Mouse (Mus musculus) CH12.LX (cell line): Measurements from ENCODE around the gene Gucy1b2. TPM values are rescaled to one million over a fixed set of nuclear protein-coding genes. Genes with fewer than 3 reads are reported as not detected.

ENCODE experiments used
- DNase-seq: peaks from one replicate; pipeline ENCODE4 v3.0.0-alpha.2; 2013; ENCODE audit errors: extremely low read depth
- H3K27ac ChIP-seq: 2 replicates; pipeline ENCODE4 v1.5.1; 2012; ENCODE audit warnings: low read depth, mild to moderate bottlenecking, control low read depth, moderate library complexity; ENCODE audit not compliant: insufficient read depth
- H3K27me3 ChIP-seq: replicated peaks from 2 replicates; pipeline ENCODE3; 2012; ENCODE audit warnings: inconsistent platforms
- H3K36me3 ChIP-seq, 2 experiments: replicated peaks in 1 of 2; 2 replicates each; pipeline versions ENCODE3 to v1.6.1; 2012; ENCODE audit warnings: inconsistent platforms in 1 of 2, low read length in 1 of 2, mild to moderate bottlenecking in 1 of 2, mixed read lengths in 1 of 2, moderate library complexity in 1 of 2; ENCODE audit not compliant: control insufficient read depth in 1 of 2, insufficient read depth in 1 of 2
- H3K4me1 ChIP-seq, 2 experiments: 2 replicates each; pipeline ENCODE4 v1.6.1; 2012; ENCODE audit warnings: inconsistent platforms in 1 of 2, moderate library complexity in 1 of 2; ENCODE audit not compliant: insufficient read depth in 2 of 2, control insufficient read depth in 1 of 2
- H3K4me2 ChIP-seq: 2 replicates; pipeline ENCODE4 v1.6.1; 2012; ENCODE audit warnings: low read depth, mild to moderate bottlenecking, control low read depth; ENCODE audit not compliant: poor library complexity, insufficient read depth, severe bottlenecking
- H3K4me3 ChIP-seq, 3 experiments: fragments of 150-350 bp in 1 of 3; sonication (generic) in 1 of 3; replicated peaks in 1 of 3; 2 replicates each; pipeline versions ENCODE3 to v1.5.1; 2011 to 2012; ENCODE audit warnings: low read depth in 2 of 3, low read length in 2 of 3, mild to moderate bottlenecking in 2 of 3, moderate library complexity in 2 of 3, control low read depth in 1 of 3, improper control_type of control experiment in 1 of 3, inconsistent platforms in 1 of 3, mixed read lengths in 1 of 3; ENCODE audit not compliant: poor library complexity in 1 of 3
- H3K79me2 ChIP-seq: replicated peaks from 2 replicates; pipeline ENCODE4 v1.6.1; 2012; ENCODE audit warnings: mild to moderate bottlenecking, moderate library complexity; ENCODE audit not compliant: control insufficient read depth, poor library complexity, insufficient read depth, severe bottlenecking; ENCODE audit errors: extremely low read depth
- H3K9ac ChIP-seq: 2 replicates; pipeline ENCODE4 v1.6.1; 2012; ENCODE audit warnings: low read depth, mild to moderate bottlenecking, control low read depth, moderate library complexity; ENCODE audit not compliant: insufficient read depth
- H3K9me3 ChIP-seq: replicated peaks from 2 replicates; pipeline ENCODE3; 2012; ENCODE audit warnings: low read length, inconsistent platforms, mixed read lengths
- CHD1 ChIP-seq: IDR thresholded peaks from 2 replicates; pipeline ENCODE4 v1.6.1; 2012; ENCODE audit warnings: low read depth, low read length, improper control_type of control experiment, inconsistent platforms
- CHD2 ChIP-seq: IDR thresholded peaks from 2 replicates; pipeline ENCODE4 v1.6.1; 2011; ENCODE audit warnings: low read length, improper control_type of control experiment
- ELF1 ChIP-seq: IDR thresholded peaks from 2 replicates; pipeline ENCODE4 v1.6.1; 2014; ENCODE audit warnings: low read depth, mild to moderate bottlenecking, inconsistent platforms, low read length, improper control_type of control experiment
- EP300 ChIP-seq: IDR thresholded peaks from 2 replicates; pipeline ENCODE4 v1.6.1; 2011; ENCODE audit warnings: low read length, improper control_type of control experiment
- ETS1 ChIP-seq: conservative IDR thresholded peaks from 2 replicates; pipeline ENCODE4 v1.6.1; 2012; ENCODE audit warnings: low read depth, mild to moderate bottlenecking, inconsistent platforms, low read length, improper control_type of control experiment, moderate library complexity
- IRF4 ChIP-seq: IDR thresholded peaks from 2 replicates; pipeline ENCODE4 v1.6.1; 2014; ENCODE audit warnings: low read depth, mild to moderate bottlenecking, inconsistent platforms, low read length, improper control_type of control experiment
- JUN ChIP-seq: IDR thresholded peaks from 2 replicates; pipeline ENCODE4 v1.6.1; 2011; ENCODE audit warnings: low read depth, mild to moderate bottlenecking, low read length, improper control_type of control experiment, moderate library complexity; ENCODE audit not compliant: insufficient read depth
- JUND ChIP-seq: conservative IDR thresholded peaks from 2 replicates; pipeline ENCODE4 v1.6.1; 2011; ENCODE audit warnings: low read depth, low read length, improper control_type of control experiment
- MAX ChIP-seq: IDR thresholded peaks from 2 replicates; pipeline ENCODE4 v1.6.1; 2011; ENCODE audit warnings: low read length, improper control_type of control experiment
- MAZ ChIP-seq: IDR thresholded peaks from 2 replicates; pipeline ENCODE4 v1.6.1; 2012; ENCODE audit warnings: low read depth, mild to moderate bottlenecking, inconsistent platforms, low read length, improper control_type of control experiment, moderate library complexity
- POLR2A ChIP-seq: IDR thresholded peaks from 2 replicates; pipeline ENCODE4 v1.6.1; 2011; ENCODE audit warnings: low read depth, mild to moderate bottlenecking, improper control_type of control experiment, low read length
- RCOR1 ChIP-seq: conservative IDR thresholded peaks from 2 replicates; pipeline ENCODE4 v1.6.1; 2012; ENCODE audit warnings: low read depth, mild to moderate bottlenecking, inconsistent platforms, low read length, improper control_type of control experiment
- SIN3A ChIP-seq: IDR thresholded peaks from 2 replicates; pipeline ENCODE4 v1.6.1; 2012; ENCODE audit warnings: low read length, improper control_type of control experiment, inconsistent platforms
- SMC3 ChIP-seq: IDR thresholded peaks from 2 replicates; pipeline ENCODE4 v1.6.1; 2011; ENCODE audit warnings: low read depth, low read length, improper control_type of control experiment
- TCF12 ChIP-seq: IDR thresholded peaks from 2 replicates; pipeline ENCODE4 v1.6.1; 2014; ENCODE audit warnings: low read depth, mild to moderate bottlenecking, inconsistent platforms, low read length, improper control_type of control experiment
- USF1 ChIP-seq: IDR thresholded peaks from 2 replicates; pipeline ENCODE4 v1.6.1; 2014; ENCODE audit warnings: low read depth, mild to moderate bottlenecking, inconsistent platforms, low read length, improper control_type of control experiment
- ZMIZ1 ChIP-seq: IDR thresholded peaks from 2 replicates; pipeline ENCODE4 v1.6.1; 2012; ENCODE audit warnings: low read depth, mild to moderate bottlenecking, inconsistent platforms, low read length, improper control_type of control experiment
- ZNF384 ChIP-seq: IDR thresholded peaks from 2 replicates; pipeline ENCODE4 v1.6.1; 2012; ENCODE audit warnings: low read depth, low read length, improper control_type of control experiment, inconsistent platforms
- dilution Hi-C: fragments of 300-500 bp; cut with MboI; formaldehyde crosslinking; loops from 2 replicates; pipeline ENCODE4 v1.14.3; 2020; ENCODE audit warnings: low sequenced_read_pairs; ENCODE audit not compliant: extremely low pct_unique_long_range_greater_than_20kb, extremely low pct_ligation_motif_present
- in situ Hi-C: fragments of 300-500 bp; cut with MboI; formaldehyde crosslinking; loops from 3 replicates; pipeline ENCODE4 v1.14.3; 2019; ENCODE audit warnings: low sequenced_read_pairs, low pct_ligation_motif_present, low pct_unique_long_range_greater_than_20kb, mixed read lengths
- polyA plus RNA-seq: library from polyadenylated mRNA; unstranded; fragments of >175 nt; gene quantifications from 2 replicates; pipeline ENCODE4 v1.2.1, GENCODE M21; 2012; ENCODE audit warnings: low read depth; ENCODE audit not compliant: insufficient read length
- total RNA-seq, 2 experiments: library from RNA; depleted of rRNA; stranded (reverse); fragments of 300-350 nt in 1 of 2; fragments of >200 nt in 1 of 2; gene quantifications; 2 replicates each; pipeline ENCODE4 v1.2.3; 2012 to 2014

The Gucy1b2 gene
- total and polyA plus RNA-seq, 3 experiments: not detected

DNA sequence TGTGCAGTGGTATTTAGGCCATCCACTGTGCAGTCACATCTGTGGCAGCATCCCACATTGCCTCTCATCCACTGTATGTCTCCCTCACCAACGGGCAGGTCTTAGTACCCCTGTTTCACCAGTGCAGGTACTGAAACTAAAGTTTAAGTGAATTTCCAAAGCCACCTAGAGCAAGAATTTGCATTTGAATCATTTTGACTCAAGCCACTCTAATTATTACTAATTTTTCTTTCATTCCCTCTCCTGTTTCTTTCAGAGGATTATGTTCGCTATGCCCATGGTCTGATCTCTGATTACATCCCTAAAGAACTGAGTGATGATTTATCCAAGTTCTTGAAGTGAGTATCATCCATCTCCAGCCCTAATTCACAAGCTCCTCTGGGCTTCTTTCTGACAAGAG, 92.3 kb downstream of the Gucy1b2 start:
- DNase-seq: no peak
- Histone ChIP-seq H3K4me2 (no peak overlapping the region), H3K4me3 (no peak overlapping the region), H3K9ac (no peak overlapping the region), H3K27me3 (no peaks in the 10 kb centered on the region), H3K36me3 (peaks cover 12 to 83% of the 10 kb centered on the region in 2 experiments), H3K4me1 (peaks cover 0 to 21% of the 10 kb centered on the region in 2 experiments; a peak in 2 of 4 replicates), H3K27ac (no peak overlapping the region), H3K79me2 (no peaks in the 10 kb centered on the region), H3K9me3 (no peaks in the 10 kb centered on the region)
- dilution Hi-C loops: no loop called here
- in situ Hi-C loops: no loop called here
- TF ChIP-seq MAX (no peak), SMC3 (no peak), POLR2A (no peak), EP300 (peak; percentile 81), RCOR1 (0 out of 2 replicates have a peak, but pooled peaks have one; percentile 35), JUN (peak; percentile 27; the same call in 1 of the 2 replicates), IRF4 (peak; percentile 74), JUND (peak; percentile 75; the same call in 1 of the 2 replicates)

DNA sequence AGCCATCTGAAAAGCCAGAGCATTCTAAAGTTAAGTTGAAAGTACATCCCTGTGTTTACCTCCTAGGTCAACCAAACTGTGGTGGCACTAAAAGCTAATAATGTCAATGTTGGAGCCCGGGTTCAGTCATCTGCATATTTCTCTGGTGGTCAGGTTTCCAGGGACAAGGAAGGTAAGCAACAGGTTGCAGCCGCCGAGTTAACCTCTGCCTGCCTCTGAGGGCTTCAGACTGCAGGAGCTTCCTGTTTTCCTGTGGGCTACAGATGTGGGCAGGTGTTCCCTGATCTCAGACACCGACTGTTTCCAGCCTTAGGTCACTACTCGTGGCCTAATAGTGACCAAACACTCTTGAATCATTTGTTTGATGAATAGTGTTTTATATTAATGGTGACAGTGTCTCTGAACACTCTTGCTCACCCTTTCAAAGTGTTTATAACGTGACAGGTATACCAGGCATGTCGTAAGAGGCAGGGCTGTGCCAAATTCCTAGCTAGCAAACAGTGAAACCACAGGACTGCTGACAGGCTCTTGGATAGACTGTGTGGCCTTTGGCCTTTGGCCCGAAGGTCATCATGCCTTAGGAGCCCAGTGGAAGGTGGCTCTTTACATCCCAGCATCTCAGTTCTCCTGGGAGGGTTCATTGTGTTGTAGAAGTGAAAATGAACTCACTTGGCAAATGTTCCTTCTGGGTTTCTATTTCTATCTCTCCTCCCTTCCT, 94.7 kb downstream of the Gucy1b2 start:
- H3K9me3 ChIP-seq: no peaks in the 10 kb centered on the region

GRCm38 (mm10) chr14:62355201-62355600, 100.9 kb downstream of the Gucy1b2 start:
- dilution Hi-C loops: no loop called here
- peaks cover 6 to 42% of the 10 kb centered on the region in 2 experiments for H3K36me3 ChIP-seq
- in situ Hi-C loops: no loop called here

More for the DNA sequence above, 94.7 kb downstream of the Gucy1b2 start:
- H3K4me3 ChIP-seq: no peak overlapping the region
- peaks cover 6 to 67% of the 10 kb centered on the region in 2 experiments for H3K36me3 ChIP-seq
- H3K4me2 ChIP-seq: no peak overlapping the region
- peaks cover 0 to 21% of the 10 kb centered on the region in 2 experiments; a peak in 2 of 4 replicates for H3K4me1 ChIP-seq
- dilution Hi-C loops: no loop called here
- H3K27ac ChIP-seq: no peak overlapping the region
- TF ChIP-seq CHD1 (no peak), SIN3A (no peak), USF1 (no peak), ZMIZ1 (no peak), TCF12 (no peak), ELF1 (no peak), CHD2 (no peak)
- H3K27me3 ChIP-seq: no peaks in the 10 kb centered on the region
- no peak for DNase-seq
- in situ Hi-C loops: no loop called here
- H3K79me2 ChIP-seq: no peaks in the 10 kb centered on the region
- H3K9ac ChIP-seq: no peak overlapping the region

More at GRCm38 (mm10) chr14:62355201-62355600, 100.9 kb downstream of the Gucy1b2 start:
- no peak for DNase-seq
- Histone ChIP-seq H3K27ac (no peak overlapping the region), H3K27me3 (no peaks in the 10 kb centered on the region), H3K4me2 (no peak overlapping the region), H3K4me1 (peaks cover 19 to 50% of the 10 kb centered on the region in 2 experiments), H3K9ac (no peak overlapping the region), H3K9me3 (no peaks in the 10 kb centered on the region), H3K4me3 (no peak overlapping the region), H3K79me2 (no peaks in the 10 kb centered on the region)
- TF ChIP-seq MAZ (no peak), ZNF384 (peak; percentile 51), ETS1 (no peak)
